Mouse (Mus musculus) hindbrain, embryonic 14.5 days (tissue): ENCODE measurements around the gene Npas1. TPM values are rescaled to one million over a fixed set of nuclear protein-coding genes. Genes with fewer than 3 reads are reported as not detected.

Source experiments
- ATAC-seq: fragments of 200-750 bp; cut with Nextera tagmentation; 2 replicates; pipeline ENCODE4 v1.8.0; 2017; ENCODE audit warnings: moderate number of reproducible peaks, mild to moderate bottlenecking, moderate TSS enrichment, moderate library complexity; ENCODE audit not compliant: low FRiP score
- DNase-seq: peaks from one replicate; pipeline ENCODE4 v3.0.0-alpha.2; 2015; ENCODE audit warnings: low spot score
- H3K27ac ChIP-seq: fragments of 300-500 bp; sonication (generic); 2 replicates; pipeline ENCODE4 v1.5.1; 2014; ENCODE audit warnings: mild to moderate bottlenecking, moderate library complexity
- H3K27me3 ChIP-seq: fragments of 300-500 bp; sonication (generic); 2 replicates; pipeline ENCODE4 v1.6.1; 2014; ENCODE audit warnings: mild to moderate bottlenecking, low read length, mixed read lengths; ENCODE audit not compliant: control insufficient read depth, insufficient read depth
- H3K36me3 ChIP-seq: fragments of 300-500 bp; sonication (generic); replicated peaks from 2 replicates; pipeline ENCODE4 v1.6.1; 2014; ENCODE audit not compliant: control insufficient read depth, insufficient read depth
- H3K4me1 ChIP-seq: fragments of 300-500 bp; sonication (generic); replicated peaks from 2 replicates; pipeline ENCODE4 v1.6.1; 2014; ENCODE audit warnings: antibody characterized with exemption, low read length, mixed read lengths; ENCODE audit not compliant: control insufficient read depth, insufficient read depth
- H3K4me2 ChIP-seq: fragments of 300-500 bp; sonication (generic); replicated peaks from 2 replicates; pipeline ENCODE4 v1.6.1; 2014; ENCODE audit warnings: mild to moderate bottlenecking, moderate library complexity
- H3K4me3 ChIP-seq: fragments of 300-500 bp; sonication (generic); replicated peaks from 2 replicates; pipeline ENCODE4 v1.5.1; 2014; ENCODE audit warnings: mild to moderate bottlenecking, low read length
- H3K9ac ChIP-seq: fragments of 300-500 bp; sonication (generic); 2 replicates; pipeline ENCODE4 v1.6.1; 2014
- H3K9me3 ChIP-seq: fragments of 300-500 bp; sonication (generic); 2 replicates; pipeline ENCODE4 v1.6.1; 2016; ENCODE audit warnings: low read length; ENCODE audit not compliant: control insufficient read depth
- WGBS: fragments of 180-500 bp; shearing (Covaris S2); extraction: QIAGEN DNeasy Blood & Tissue Kit; methylation state at CpG from one replicate; pipeline ENCODE4 v1.1.7; 2014; 5-methylcytosine and 5-hydroxymethylcytosine counted together
- polyA plus RNA-seq: library from polyadenylated mRNA; unstranded; fragments of >200 nt; fragmentation: Nextera tagmentation; extraction: Ambion mirVana; gene quantifications from 2 replicates; pipeline ENCODE4 v1.2.1, GENCODE M21; 2014

Npas1 gene
- polyA plus RNA-seq, 1 experiment from 2014 or later: 2.2 TPM

GRCm38 (mm10) chr7:16499671-16500104 is 22.2 kb upstream of the Npas1 start:
- Histone ChIP-seq H3K9me3 (no peaks in the 10 kb centered on the region), H3K9ac (no peak overlapping the region), H3K27me3 (no peaks in the 10 kb centered on the region), H3K36me3 (peaks cover 90% of the 10 kb centered on the region), H3K4me1 (no peaks in the 10 kb centered on the region), H3K4me3 (no peak overlapping the region), H3K4me2 (no peak overlapping the region), H3K27ac (no peak overlapping the region)
- WGBS: 65% methylated on average over 6 of the region's 6 CpGs
- DNase-seq (no peak), ATAC-seq (peak; percentile 69)

- DNase-seq (no peak), ATAC-seq (no peak)
- Histone ChIP-seq H3K9ac (no peak overlapping the region), H3K36me3 (peaks cover 66% of the 10 kb centered on the region), H3K27me3 (no peaks in the 10 kb centered on the region), H3K27ac (no peak overlapping the region), H3K9me3 (no peaks in the 10 kb centered on the region), H3K4me2 (no peak overlapping the region), H3K4me3 (no peak overlapping the region), H3K4me1 (no peaks in the 10 kb centered on the region)
- 90% methylated on average over 3 of the region's 3 CpGs for WGBS
Observed at GRCm38 (mm10) chr7:16496260-16496659, 18.7 kb upstream of the Npas1 start.

GRCm38 (mm10) chr7:16493361-16493760 is 15.8 kb upstream of the Npas1 start:
- no peak overlapping the region for H3K9ac ChIP-seq
- H3K36me3 ChIP-seq: peaks cover 41% of the 10 kb centered on the region
- H3K4me1 ChIP-seq: no peaks in the 10 kb centered on the region
- no peak overlapping the region for H3K4me3 ChIP-seq
- WGBS: 35% methylated on average over 2 of the region's 2 CpGs
- no peak overlapping the region for H3K27ac ChIP-seq
- no peak overlapping the region for H3K4me2 ChIP-seq
- H3K27me3 ChIP-seq: no peaks in the 10 kb centered on the region
- H3K9me3 ChIP-seq: no peaks in the 10 kb centered on the region
- ATAC-seq: no peak
- peak; percentile 63 for DNase-seq

GRCm38 (mm10) chr7:16492211-16492610 is 14.7 kb upstream of the Npas1 start:
- Histone ChIP-seq H3K27ac (no peak overlapping the region), H3K9me3 (no peaks in the 10 kb centered on the region), H3K36me3 (peaks cover 30% of the 10 kb centered on the region), H3K9ac (no peak overlapping the region), H3K4me1 (no peaks in the 10 kb centered on the region), H3K4me3 (no peak overlapping the region), H3K4me2 (no peak overlapping the region), H3K27me3 (no peaks in the 10 kb centered on the region)
- no peak for DNase-seq
- WGBS: 64% methylated on average over 3 of the region's 3 CpGs
- no peak for ATAC-seq

- no peaks in the 10 kb centered on the region for H3K27me3 ChIP-seq
- no peak overlapping the region for H3K4me2 ChIP-seq
- 39% methylated on average over 3 of the region's 3 CpGs for WGBS
- H3K4me3 ChIP-seq: no peak overlapping the region
- H3K4me1 ChIP-seq: no peaks in the 10 kb centered on the region
- DNase-seq (peak; percentile 71), ATAC-seq (0 out of 2 replicates have a peak, but pooled peaks have one; percentile 49)
- no peak overlapping the region for H3K9ac ChIP-seq
- H3K27ac ChIP-seq: no peak overlapping the region
- no peaks in the 10 kb centered on the region for H3K9me3 ChIP-seq
- H3K36me3 ChIP-seq: peaks cover 25% of the 10 kb centered on the region
Observed at GRCm38 (mm10) chr7:16491759-16492158, 14.2 kb upstream of the Npas1 start.

GRCm38 (mm10) chr7:16489948-16490347 is 12.4 kb upstream of the Npas1 start:
- H3K36me3 ChIP-seq: peaks cover 7% of the 10 kb centered on the region; the same call in 1 of the 2 replicates
- WGBS: 82% methylated on average over 9 of the region's 9 CpGs
- no peak overlapping the region for H3K4me3 ChIP-seq
- DNase-seq (no peak), ATAC-seq (no peak)
- H3K4me1 ChIP-seq: no peaks in the 10 kb centered on the region
- H3K27ac ChIP-seq: no peak overlapping the region
- H3K9me3 ChIP-seq: no peaks in the 10 kb centered on the region
- H3K9ac ChIP-seq: no peak overlapping the region
- no peaks in the 10 kb centered on the region for H3K27me3 ChIP-seq
- no peak overlapping the region for H3K4me2 ChIP-seq

GRCm38 (mm10) chr7:16488816-16489215 is 11.3 kb upstream of the Npas1 start:
- Histone ChIP-seq H3K9ac (no peak overlapping the region), H3K9me3 (no peaks in the 10 kb centered on the region), H3K4me2 (no peak overlapping the region), H3K27me3 (no peaks in the 10 kb centered on the region), H3K36me3 (peaks cover under 1% of the 10 kb centered on the region; the same call in 1 of the 2 replicates), H3K27ac (no peak overlapping the region), H3K4me1 (no peaks in the 10 kb centered on the region), H3K4me3 (no peak overlapping the region)
- DNase-seq (no peak), ATAC-seq (no peak)

- Histone ChIP-seq H3K9me3 (no peaks in the 10 kb centered on the region), H3K4me2 (peak overlapping the region; percentile 52), H3K9ac (peak overlapping the region; percentile 44; the same call in 1 of the 2 replicates), H3K27ac (no peak overlapping the region), H3K4me1 (peaks cover 15% of the 10 kb centered on the region), H3K36me3 (no peaks in the 10 kb centered on the region), H3K27me3 (peaks cover 59% of the 10 kb centered on the region), H3K4me3 (peak overlapping the region; percentile 31)
- DNase-seq (no peak), ATAC-seq (peak; percentile 24; the same call in 1 of the 2 replicates)
- 2% methylated on average over 33 of the region's 34 CpGs for WGBS
Observed at GRCm38 (mm10) chr7:16476600-16476989, 933 bp downstream of the Npas1 start.

- H3K4me2 ChIP-seq: peak overlapping the region; percentile 52
- ATAC-seq (peak; percentile 19; the same call in 1 of the 2 replicates), DNase-seq (no peak)
- no peak overlapping the region for H3K27ac ChIP-seq
- peak overlapping the region; percentile 31 for H3K4me3 ChIP-seq
- 2% methylated on average over 59 of the region's 59 CpGs for WGBS
- no peaks in the 10 kb centered on the region for H3K36me3 ChIP-seq
- H3K4me1 ChIP-seq: peaks cover 15% of the 10 kb centered on the region
- peak overlapping the region; percentile 44 for H3K9ac ChIP-seq
- H3K9me3 ChIP-seq: no peaks in the 10 kb centered on the region
- peaks cover 60% of the 10 kb centered on the region for H3K27me3 ChIP-seq
Observed at GRCm38 (mm10) chr7:16475764-16476599, 1.5 kb downstream of the Npas1 start.
